ENCODE assay signal across 12 mouse cellular contexts in the genomic region with DNA sequence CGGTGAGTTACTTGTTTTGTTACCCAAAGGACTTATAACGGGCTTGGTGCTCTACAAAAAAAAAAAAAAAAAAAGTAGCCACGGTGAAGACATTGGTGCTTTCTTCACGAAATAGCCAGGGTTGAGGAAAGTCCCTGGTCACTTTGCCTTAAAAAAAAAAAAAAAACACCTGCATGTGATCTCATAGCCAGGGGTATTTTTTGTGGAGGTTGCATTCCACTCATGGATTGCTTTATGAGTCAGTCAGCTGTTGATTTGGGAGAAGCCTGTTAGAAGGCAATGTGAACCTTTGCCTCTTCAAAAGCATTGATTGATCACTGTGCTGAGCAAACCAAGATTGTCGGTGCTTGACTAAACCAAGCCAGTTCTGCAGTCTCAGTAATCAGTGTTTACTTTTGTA.
DNase-seq lines count a peak whose midpoint lies in the region; ATAC-seq and TF ChIP-seq lines count a peak whose summit lies in the region.
"Had no signal": no experiment of that assay in that cellular context is flagged by ENCODE, and none has a peak within 500 bp of the region (broad histone marks: within the 10 kb centered on the region; RNA-seq: fewer than 3 reads in every experiment).

No protein-coding gene starts in this region.

- TF ChIP-seq EP300 in liver, embryonic 14.5 days (IDR thresholded peaks at IDR 0.05; ENCODE audit: low read depth), result no peak

- DNase-seq in kidney, adult 2 months, result no peak
- no peak for DNase-seq in kidney, postnatal 25 days
- no peak for DNase-seq in G1E (ENCODE audit: low spot score)
- DNase-seq in fibroblast of lung, adult 2 months (ENCODE audit: low read depth), result peak; percentile 56
- no peak for DNase-seq in liver, embryonic 14.5 days (ENCODE audit: low read depth in 3 of 3, low spot score in 3 of 3)
- no peak for DNase-seq in left cerebral cortex, adult 9 months (ENCODE audit: low spot score in 2 of 2)
- no peak for DNase-seq in right cerebral cortex, postnatal 25 days
- DNase-seq in thymus, postnatal 10 days (ENCODE audit: low spot score in 2 of 2), result no peak
- DNase-seq: adrenal gland, adult 8-10 months; cerebellum, postnatal 10 days; kidney, postnatal 4 days had no signal

- H3K4me1 ChIP-seq in kidney, adult 2 months (ENCODE audit: control insufficient read depth, insufficient read depth, low read length), result peaks cover 16% of the 10 kb centered on the region; the same call in 1 of the 2 replicates
- peaks cover 48% of the 10 kb centered on the region for H3K4me1 ChIP-seq in G1E (ENCODE audit: insufficient read depth, low read depth, low read length)
- peaks cover 42 to 58% of the 10 kb centered on the region in 2 experiments for H3K4me1 ChIP-seq in liver, embryonic 14.5 days (replicated peaks; ENCODE audit: control insufficient read depth in 2 of 2, insufficient read depth in 2 of 2, low read length in 1 of 2)
- H3K4me1 ChIP-seq: hindbrain, embryonic 12.5 days had no signal

- no peak overlapping the region for H3K27ac ChIP-seq in kidney, adult 2 months (ENCODE audit: insufficient read depth, low read depth, low read length)
- H3K27ac ChIP-seq in liver, embryonic 14.5 days, result peak overlapping the region; percentile 75
- H3K27ac ChIP-seq: hindbrain, embryonic 12.5 days had no signal

- H3K9me3 ChIP-seq in G1E (replicated peaks), result no peaks in the 10 kb centered on the region
- no peaks in the 10 kb centered on the region for H3K9me3 ChIP-seq in liver, embryonic 14.5 days (ENCODE audit: control insufficient read depth, low read length)
- H3K9me3 ChIP-seq: hindbrain, embryonic 12.5 days had no signal

- ATAC-seq in G1E (ENCODE audit: extremely low read depth, insufficient number of reproducible peaks, low FRiP score, poor library complexity, severe bottlenecking), result no peak
- ATAC-seq in liver, embryonic 14.5 days (ENCODE audit: insufficient read depth), result no peak

- 24% methylated on average over 5 of the region's 5 CpGs for WGBS in kidney, adult 2 months
- WGBS in liver, embryonic 14.5 days (ENCODE audit: insufficient replicate concordance), result 12% methylated on average over 5 of the region's 5 CpGs

- H3K4me2 ChIP-seq in liver, embryonic 14.5 days (ENCODE audit: low read depth), result peak overlapping the region; percentile 57
- H3K4me2 ChIP-seq: hindbrain, embryonic 12.5 days had no signal

- peaks cover 1% of the 10 kb centered on the region; the same call in 1 of the 2 replicates for H3K36me3 ChIP-seq in kidney, adult 2 months (ENCODE audit: control insufficient read depth, insufficient read depth, low read length)
- peaks cover 24% of the 10 kb centered on the region for H3K36me3 ChIP-seq in G1E (replicated peaks)
- H3K36me3 ChIP-seq in liver, embryonic 14.5 days (replicated peaks; ENCODE audit: control insufficient read depth, insufficient read depth, low read depth), result peaks cover 47% of the 10 kb centered on the region

- no peak for TF ChIP-seq POLR2A in kidney, adult 2 months (IDR thresholded peaks at IDR 0.05; ENCODE audit: low read depth, low read length)

- H3K27me3 ChIP-seq in kidney, adult 2 months (replicated peaks; ENCODE audit: control insufficient read depth, insufficient read depth, low read length), result no peaks in the 10 kb centered on the region
- H3K27me3 ChIP-seq in G1E (ENCODE audit: insufficient read depth, low read length), result no peaks in the 10 kb centered on the region; the same call in 1 of the 2 replicates
- H3K27me3 ChIP-seq in liver, embryonic 14.5 days (ENCODE audit: control insufficient read depth, insufficient read depth, low read length), result no peaks in the 10 kb centered on the region
- H3K27me3 ChIP-seq: hindbrain, embryonic 12.5 days had no signal

- peak overlapping the region; percentile 30; the same call in 1 of the 2 replicates for H3K4me3 ChIP-seq in kidney, adult 2 months (ENCODE audit: insufficient read depth, low read depth, low read length)
- H3K4me3 ChIP-seq in G1E (ENCODE audit: low read depth, low read length), result peak overlapping the region; percentile 68; the same call in 1 of the 2 replicates
- H3K4me3 ChIP-seq in liver, embryonic 14.5 days (ENCODE audit: insufficient read depth in 1 of 2, low read depth in 2 of 2, low read length in 2 of 2), result peak overlapping the region; percentile 62 to 91
- H3K4me3 ChIP-seq: hindbrain, embryonic 12.5 days had no signal

- TF ChIP-seq CTCF in kidney, adult 2 months (conservative IDR thresholded peaks at IDR 0.05; ENCODE audit: insufficient read depth, insufficient read length, low read depth, low read length), result no peak
- TF ChIP-seq CTCF in G1E (IDR thresholded peaks at IDR 0.05; ENCODE audit: low read depth, low read length), result no peak
- TF ChIP-seq CTCF in liver, embryonic 14.5 days (IDR thresholded peaks at IDR 0.05; ENCODE audit: low read depth), result no peak

- peak overlapping the region; percentile 71 for H3K9ac ChIP-seq in liver, embryonic 14.5 days (replicated peaks)
- H3K9ac ChIP-seq: hindbrain, embryonic 12.5 days had no signal
